Mouse (Mus musculus) ES-E14 (cell line): ENCODE data around the gene Nova2. TPM values are rescaled to one million over a fixed set of nuclear protein-coding genes. Genes with fewer than 3 reads are reported as not detected.
A peak's percentile ranks its signal among the peaks of the same experiment; 100 is the strongest.

Experiments
- DNase-seq: peaks from one replicate; pipeline ENCODE4 v3.0.0-alpha.2; 2013; ENCODE audit warnings: low read depth, low spot score
- H3K27ac ChIP-seq: 2 replicates; pipeline ENCODE4 v1.5.1; 2012; ENCODE audit warnings: low read depth, mild to moderate bottlenecking, low read length, moderate library complexity, mixed read lengths; ENCODE audit not compliant: poor library complexity, insufficient read depth, severe bottlenecking
- H3K36me3 ChIP-seq: 2 replicates; pipeline ENCODE4 v1.6.1; 2012; ENCODE audit warnings: mild to moderate bottlenecking, low read length, moderate library complexity, mixed read lengths; ENCODE audit not compliant: control insufficient read depth, poor library complexity, insufficient read depth, severe bottlenecking
- H3K4me1 ChIP-seq, 2 experiments: fragments of 150-350 bp in 1 of 2; sonication (generic) in 1 of 2; 2 replicates each; pipeline ENCODE4 v1.6.1; 2012; ENCODE audit warnings: low read length in 2 of 2, mild to moderate bottlenecking in 1 of 2, mixed read lengths in 1 of 2; ENCODE audit not compliant: control insufficient read depth in 2 of 2, insufficient read depth in 2 of 2, poor library complexity in 1 of 2
- H3K4me3 ChIP-seq, 2 experiments: fragments of 150-350 bp in 1 of 2; sonication (generic) in 1 of 2; 2 replicates each; pipeline ENCODE4 v1.5.1; 2012; ENCODE audit warnings: low read length in 2 of 2, low read depth in 1 of 2, mild to moderate bottlenecking in 1 of 2, mixed read lengths in 1 of 2; ENCODE audit not compliant: insufficient read depth in 1 of 2, poor library complexity in 1 of 2, severe bottlenecking in 1 of 2
- H3K9ac ChIP-seq: 2 replicates; pipeline ENCODE4 v1.6.1; 2012; ENCODE audit warnings: low read depth, mild to moderate bottlenecking, low read length, mixed read lengths; ENCODE audit not compliant: poor library complexity, insufficient read depth, severe bottlenecking
- H3K9me3 ChIP-seq: fragments of 150-350 bp; sonication (generic); 2 replicates; pipeline ENCODE4 v1.6.1; 2012; ENCODE audit warnings: low read depth, mild to moderate bottlenecking, low read length; ENCODE audit not compliant: control insufficient read depth, insufficient read depth
- CHD2 ChIP-seq: IDR thresholded peaks from 2 replicates; pipeline ENCODE4 v1.6.1; 2014; ENCODE audit warnings: mild to moderate bottlenecking, low read depth, low read length, inconsistent platforms
- HCFC1 ChIP-seq: IDR thresholded peaks from 2 replicates; pipeline ENCODE4 v1.6.1; 2012; ENCODE audit warnings: low read length, inconsistent platforms, borderline replicate concordance; ENCODE audit not compliant: insufficient read depth
- MAFK ChIP-seq: IDR thresholded peaks from 2 replicates; pipeline ENCODE4 v1.6.1; 2014; ENCODE audit warnings: mild to moderate bottlenecking, low read depth, low read length, inconsistent platforms; ENCODE audit not compliant: insufficient read depth
- ZC3H11A ChIP-seq: IDR thresholded peaks from 2 replicates; pipeline ENCODE4 v1.6.1; 2012; ENCODE audit warnings: low read depth, mild to moderate bottlenecking, inconsistent platforms, low read length, borderline replicate concordance
- ZNF384 ChIP-seq: IDR thresholded peaks from 2 replicates; pipeline ENCODE4 v1.6.1; 2012; ENCODE audit warnings: low read depth, low read length, inconsistent platforms
- in situ Hi-C, 2 experiments: fragments of 600-800 bp; cut with MboI; formaldehyde crosslinking; loops; one replicate each; pipeline ENCODE4 v1.15.1; 2025; ENCODE audit warnings: low sequenced_read_pairs in 2 of 2, inconsistent platforms in 1 of 2; ENCODE audit not compliant: unreplicated experiment in 2 of 2
- total RNA-seq: library from RNA; depleted of rRNA; stranded (reverse); fragments of 300-350 nt; gene quantifications from 2 replicates; pipeline ENCODE4 v1.2.3, GENCODE M21; 2012

Nova2 gene
- total RNA-seq, 1 experiment: 0.80 TPM

- no peak for DNase-seq
- Histone ChIP-seq H3K9me3 (no peaks in the 10 kb centered on the region), H3K4me3 (no peak overlapping the region), H3K9ac (no peak overlapping the region), H3K27ac (no peak overlapping the region), H3K36me3 (no peaks in the 10 kb centered on the region), H3K4me1 (peaks cover 0 to 3% of the 10 kb centered on the region in 2 experiments; a peak in 1 of 4 replicates)
- TF ChIP-seq CHD2 (no peak), ZNF384 (no peak), HCFC1 (no peak), MAFK (no peak), ZC3H11A (no peak)
- in situ Hi-C loops: no loop called here
Observed at GRCm38 (mm10) chr7:18987747-18988146, 62.1 kb downstream of the Nova2 start.

- no peak for DNase-seq
- H3K36me3 ChIP-seq: no peaks in the 10 kb centered on the region
- in situ Hi-C loops: no loop called here
- no peak overlapping the region for H3K4me3 ChIP-seq
- no peak overlapping the region for H3K9ac ChIP-seq
- peaks cover 0 to 3% of the 10 kb centered on the region in 2 experiments; a peak in 1 of 4 replicates for H3K4me1 ChIP-seq
- H3K27ac ChIP-seq: no peak overlapping the region
- TF ChIP-seq ZC3H11A (no peak), HCFC1 (no peak), MAFK (no peak), CHD2 (no peak), ZNF384 (no peak)
- H3K9me3 ChIP-seq: no peaks in the 10 kb centered on the region
Observed at GRCm38 (mm10) chr7:18988780-18989179, 63.1 kb downstream of the Nova2 start.

GRCm38 (mm10) chr7:18989995-18990394, 64.3 kb downstream of the Nova2 start:
- Histone ChIP-seq H3K4me1 (peaks cover 0 to 3% of the 10 kb centered on the region in 2 experiments; a peak in 1 of 4 replicates), H3K9ac (no peak overlapping the region)
- DNase-seq: no peak

GRCm38 (mm10) chr7:18990601-18991295, 65.1 kb downstream of the Nova2 start, which contains the start of gene Mypop:
Gene Mypop (plus strand): TSS chr7:18991245.
- peak within 1 kb of the TSS; percentile 61 to 70 for H3K4me3 ChIP-seq
- H3K27ac ChIP-seq: no peak within 1 kb of the TSS
- in situ Hi-C loops: no loop called here
- H3K9ac ChIP-seq: peak within 1 kb of the TSS; percentile 44
- peaks cover 0 to 3% of the 10 kb centered on the region in 2 experiments; a peak in 1 of 4 replicates for H3K4me1 ChIP-seq
- DNase-seq: peak; percentile 100
- no peaks in the 10 kb centered on the region for H3K36me3 ChIP-seq
- H3K9me3 ChIP-seq: no peaks in the 10 kb centered on the region
- TF ChIP-seq MAFK (no peak), ZNF384 (no peak), HCFC1 (no peak), CHD2 (no peak), ZC3H11A (no peak)

More at GRCm38 (mm10) chr7:18989995-18990394, 64.3 kb downstream of the Nova2 start:
- in situ Hi-C loops: no loop called here
- Histone ChIP-seq H3K9me3 (no peaks in the 10 kb centered on the region), H3K4me3 (0 out of 4 replicates have a peak overlapping the region, but pooled peaks of 1 of the 2 experiments have one; percentile 61), H3K36me3 (no peaks in the 10 kb centered on the region), H3K27ac (no peak overlapping the region)
- no peak for TF ChIP-seq ZNF384
- no peak for TF ChIP-seq ZC3H11A
- no peak for TF ChIP-seq CHD2
- no peak for TF ChIP-seq HCFC1
- no peak for TF ChIP-seq MAFK
